Mouse (Mus musculus): ENCODE data around the gene Zfp3. TPM values are rescaled to one million over a fixed set of nuclear protein-coding genes. Genes with fewer than 3 reads are reported as not detected.
"Not testable (repeated sequence)": the region's sequence is repeated elsewhere in the genome, so short reads cannot be mapped to it uniquely, and the experiment has no call there.

The Zfp3 gene
- polyA plus RNA-seq, 1 experiment from 2014 or later: 4.9 TPM

- Histone ChIP-seq H3K4me2 (ENCODE audit: low read depth, low read length) (no peak overlapping the region), H3K36me3 (ENCODE audit: control insufficient read depth, insufficient read depth, low read length) (peaks cover under 1% of the 10 kb centered on the region), H3K4me3 (ENCODE audit: low read length) (no peak overlapping the region), H3K9me3 (ENCODE audit: control insufficient read depth, low read length) (no peaks in the 10 kb centered on the region), H3K27ac (ENCODE audit: low read length) (no peak overlapping the region), H3K9ac (ENCODE audit: low read length) (no peak overlapping the region), H3K27me3 (ENCODE audit: control insufficient read depth, insufficient read depth, low read depth, low read length) (no peaks in the 10 kb centered on the region), H3K4me1 (replicated peaks; ENCODE audit: control insufficient read depth, insufficient read depth, low read length) (no peaks in the 10 kb centered on the region)
- WGBS: 30% methylated on average over 17 of the region's 17 CpGs
- peak; percentile 81 for ATAC-seq (ENCODE audit: low read depth)
These were observed 13.0 kb downstream of the Zfp3 start for GRCm38 (mm10) chr11:70776830-70777571.

GRCm38 (mm10) chr11:70777634-70778033, 13.6 kb downstream of the Zfp3 start:
- H3K4me2 ChIP-seq (ENCODE audit: low read depth, low read length): no peak overlapping the region
- H3K9ac ChIP-seq (ENCODE audit: low read length): no peak overlapping the region
- H3K4me1 ChIP-seq (replicated peaks; ENCODE audit: control insufficient read depth, insufficient read depth, low read length): no peaks in the 10 kb centered on the region
- no peaks in the 10 kb centered on the region for H3K27me3 ChIP-seq (ENCODE audit: control insufficient read depth, insufficient read depth, low read depth, low read length)
- H3K9me3 ChIP-seq (ENCODE audit: control insufficient read depth, low read length): no peaks in the 10 kb centered on the region
- ATAC-seq (ENCODE audit: low read depth): no peak
- H3K27ac ChIP-seq (ENCODE audit: low read length): no peak overlapping the region
- H3K4me3 ChIP-seq (ENCODE audit: low read length): no peak overlapping the region
- WGBS: 58% methylated on average over 6 of the region's 6 CpGs
- no peaks in the 10 kb centered on the region; the same call in 1 of the 2 replicates for H3K36me3 ChIP-seq (ENCODE audit: control insufficient read depth, insufficient read depth, low read length)

- not testable (repeated sequence) for H3K4me1 ChIP-seq (replicated peaks; ENCODE audit: control insufficient read depth, insufficient read depth, low read length); H3K4me3 ChIP-seq (ENCODE audit: low read length); H3K9me3 ChIP-seq (ENCODE audit: control insufficient read depth, low read length); H3K27me3 ChIP-seq (ENCODE audit: control insufficient read depth, insufficient read depth, low read depth, low read length); H3K9ac ChIP-seq (ENCODE audit: low read length); H3K27ac ChIP-seq (ENCODE audit: low read length); H3K36me3 ChIP-seq (ENCODE audit: control insufficient read depth, insufficient read depth, low read length); H3K4me2 ChIP-seq (ENCODE audit: low read depth, low read length)
- WGBS: 22% methylated on average over 6 of the region's 6 CpGs
- peak; percentile 45; the same call in 1 of the 2 replicates for ATAC-seq (ENCODE audit: low read depth)
These were observed 14.0 kb downstream of the Zfp3 start for GRCm38 (mm10) chr11:70778058-70778457.

- no peaks in the 10 kb centered on the region for H3K9me3 ChIP-seq (ENCODE audit: control insufficient read depth, low read length)
- H3K4me3 ChIP-seq (ENCODE audit: low read length): no peak overlapping the region
- H3K27me3 ChIP-seq (ENCODE audit: control insufficient read depth, insufficient read depth, low read depth, low read length): no peaks in the 10 kb centered on the region
- ATAC-seq (ENCODE audit: low read depth): no peak
- no peaks in the 10 kb centered on the region for H3K36me3 ChIP-seq (ENCODE audit: control insufficient read depth, insufficient read depth, low read length)
- WGBS: 43% methylated on average over 2 of the region's 2 CpGs
- H3K9ac ChIP-seq (ENCODE audit: low read length): no peak overlapping the region
- H3K27ac ChIP-seq (ENCODE audit: low read length): no peak overlapping the region
- H3K4me1 ChIP-seq (replicated peaks; ENCODE audit: control insufficient read depth, insufficient read depth, low read length): no peaks in the 10 kb centered on the region; the same call in 1 of the 2 replicates
- H3K4me2 ChIP-seq (ENCODE audit: low read depth, low read length): no peak overlapping the region
These were observed 21.9 kb downstream of the Zfp3 start for GRCm38 (mm10) chr11:70785908-70786307.

GRCm38 (mm10) chr11:70787052-70787451, 23.0 kb downstream of the Zfp3 start:
- Histone ChIP-seq H3K9ac (ENCODE audit: low read length) (no peak overlapping the region), H3K27ac (ENCODE audit: low read length) (no peak overlapping the region), H3K9me3 (ENCODE audit: control insufficient read depth, low read length) (no peaks in the 10 kb centered on the region), H3K4me1 (replicated peaks; ENCODE audit: control insufficient read depth, insufficient read depth, low read length) (no peaks in the 10 kb centered on the region; the same call in 1 of the 2 replicates), H3K27me3 (ENCODE audit: control insufficient read depth, insufficient read depth, low read depth, low read length) (no peaks in the 10 kb centered on the region), H3K4me2 (ENCODE audit: low read depth, low read length) (no peak overlapping the region), H3K4me3 (ENCODE audit: low read length) (no peak overlapping the region), H3K36me3 (ENCODE audit: control insufficient read depth, insufficient read depth, low read length) (no peaks in the 10 kb centered on the region)
- WGBS: 57% methylated on average over 11 of the region's 11 CpGs
- no peak for ATAC-seq (ENCODE audit: low read depth)

GRCm38 (mm10) chr11:70788972-70789655, 25.1 kb downstream of the Zfp3 start:
- Histone ChIP-seq H3K4me1 (replicated peaks; ENCODE audit: control insufficient read depth, insufficient read depth, low read length) (no peaks in the 10 kb centered on the region; the same call in 1 of the 2 replicates), H3K36me3 (ENCODE audit: control insufficient read depth, insufficient read depth, low read length) (no peaks in the 10 kb centered on the region), H3K9ac (ENCODE audit: low read length) (no peak overlapping the region), H3K27ac (ENCODE audit: low read length) (no peak overlapping the region), H3K4me3 (ENCODE audit: low read length) (no peak overlapping the region), H3K4me2 (ENCODE audit: low read depth, low read length) (no peak overlapping the region), H3K27me3 (ENCODE audit: control insufficient read depth, insufficient read depth, low read depth, low read length) (no peaks in the 10 kb centered on the region), H3K9me3 (ENCODE audit: control insufficient read depth, low read length) (no peaks in the 10 kb centered on the region)
- 79% methylated on average over 10 of the region's 10 CpGs for WGBS
- no peak for ATAC-seq (ENCODE audit: low read depth)

- Histone ChIP-seq H3K36me3 (ENCODE audit: control insufficient read depth, insufficient read depth, low read length) (no peaks in the 10 kb centered on the region), H3K9me3 (ENCODE audit: control insufficient read depth, low read length) (no peaks in the 10 kb centered on the region), H3K9ac (ENCODE audit: low read length) (no peak overlapping the region), H3K4me1 (replicated peaks; ENCODE audit: control insufficient read depth, insufficient read depth, low read length) (no peaks in the 10 kb centered on the region; the same call in 1 of the 2 replicates), H3K4me3 (ENCODE audit: low read length) (no peak overlapping the region), H3K27me3 (ENCODE audit: control insufficient read depth, insufficient read depth, low read depth, low read length) (no peaks in the 10 kb centered on the region), H3K27ac (ENCODE audit: low read length) (no peak overlapping the region), H3K4me2 (ENCODE audit: low read depth, low read length) (no peak overlapping the region)
- ATAC-seq (ENCODE audit: low read depth): no peak
- WGBS: 70% methylated on average over 2 of the region's 2 CpGs
These were observed 26.4 kb downstream of the Zfp3 start for GRCm38 (mm10) chr11:70790426-70790825.

GRCm38 (mm10) chr11:70790874-70791551, 27.0 kb downstream of the Zfp3 start:
- no peak overlapping the region for H3K4me2 ChIP-seq (ENCODE audit: low read depth, low read length)
- no peaks in the 10 kb centered on the region for H3K9me3 ChIP-seq (ENCODE audit: control insufficient read depth, low read length)
- no peak overlapping the region for H3K4me3 ChIP-seq (ENCODE audit: low read length)
- no peaks in the 10 kb centered on the region for H3K27me3 ChIP-seq (ENCODE audit: control insufficient read depth, insufficient read depth, low read depth, low read length)
- no peaks in the 10 kb centered on the region for H3K4me1 ChIP-seq (replicated peaks; ENCODE audit: control insufficient read depth, insufficient read depth, low read length)
- no peak overlapping the region for H3K9ac ChIP-seq (ENCODE audit: low read length)
- no peaks in the 10 kb centered on the region for H3K36me3 ChIP-seq (ENCODE audit: control insufficient read depth, insufficient read depth, low read length)
- H3K27ac ChIP-seq (ENCODE audit: low read length): no peak overlapping the region
- no peak for ATAC-seq (ENCODE audit: low read depth)
- 52% methylated on average over 7 of the region's 7 CpGs for WGBS

- Histone ChIP-seq H3K4me2 (ENCODE audit: low read depth, low read length) (no peak overlapping the region), H3K4me3 (ENCODE audit: low read length) (no peak overlapping the region), H3K9ac (ENCODE audit: low read length) (no peak overlapping the region), H3K4me1 (replicated peaks; ENCODE audit: control insufficient read depth, insufficient read depth, low read length) (no peaks in the 10 kb centered on the region), H3K9me3 (ENCODE audit: control insufficient read depth, low read length) (no peaks in the 10 kb centered on the region), H3K36me3 (ENCODE audit: control insufficient read depth, insufficient read depth, low read length) (no peaks in the 10 kb centered on the region), H3K27ac (ENCODE audit: low read length) (no peak overlapping the region), H3K27me3 (ENCODE audit: control insufficient read depth, insufficient read depth, low read depth, low read length) (no peaks in the 10 kb centered on the region)
- 67% methylated on average over 5 of the region's 5 CpGs for WGBS
- ATAC-seq (ENCODE audit: low read depth): no peak
These were observed 27.7 kb downstream of the Zfp3 start for GRCm38 (mm10) chr11:70791676-70792075.

Data from lung, embryonic 16.5 days (tissue).